Mouse (Mus musculus) hindbrain, embryonic 16.5 days (tissue): ENCODE results near the gene Foxp1. TPM values are rescaled to one million over a fixed set of nuclear protein-coding genes. Genes with fewer than 3 reads are reported as not detected.

Experiments used
- ATAC-seq: fragments of 200-750 bp; cut with Nextera tagmentation; 2 replicates; pipeline ENCODE4 v1.8.0; 2017; ENCODE audit warnings: moderate TSS enrichment, moderate library complexity
- H3K27ac ChIP-seq: fragments of 300-500 bp; sonication (generic); 2 replicates; pipeline ENCODE4 v1.5.1; 2014; ENCODE audit warnings: low read depth, mild to moderate bottlenecking, control low read depth, low read length, moderate library complexity
- H3K27me3 ChIP-seq: fragments of 300-500 bp; sonication (generic); replicated peaks from 2 replicates; pipeline ENCODE4 v1.6.1; 2014; ENCODE audit warnings: low read length; ENCODE audit not compliant: control insufficient read depth, insufficient read depth
- H3K36me3 ChIP-seq: fragments of 300-500 bp; sonication (generic); 2 replicates; pipeline ENCODE4 v1.6.1; 2014; ENCODE audit warnings: mild to moderate bottlenecking, low read length, moderate library complexity, mixed read lengths; ENCODE audit not compliant: control insufficient read depth, insufficient read depth
- H3K4me1 ChIP-seq: fragments of 300-500 bp; sonication (generic); 2 replicates; pipeline ENCODE4 v1.6.1; 2014; ENCODE audit warnings: low read depth, low read length; ENCODE audit not compliant: control insufficient read depth, insufficient read depth
- H3K4me2 ChIP-seq: fragments of 300-500 bp; sonication (generic); 2 replicates; pipeline ENCODE4 v1.6.1; 2014; ENCODE audit warnings: mild to moderate bottlenecking, low read length, control low read depth, moderate library complexity
- H3K4me3 ChIP-seq: fragments of 300-500 bp; sonication (generic); 2 replicates; pipeline ENCODE4 v1.5.1; 2014; ENCODE audit warnings: mild to moderate bottlenecking, low read length, control low read depth, moderate library complexity
- H3K9ac ChIP-seq: fragments of 300-500 bp; sonication (generic); 2 replicates; pipeline ENCODE4 v1.6.1; 2014; ENCODE audit warnings: low read depth, mild to moderate bottlenecking, control low read depth, low read length, moderate library complexity
- H3K9me3 ChIP-seq: fragments of 300-500 bp; sonication (generic); 2 replicates; pipeline ENCODE4 v1.6.1; 2014; ENCODE audit warnings: mild to moderate bottlenecking, low read length, moderate library complexity; ENCODE audit not compliant: control insufficient read depth
- WGBS: fragments of 180-500 bp; shearing (Covaris S2); extraction: QIAGEN DNeasy Blood & Tissue Kit; methylation state at CpG from one replicate; pipeline ENCODE4 v1.1.7; 2014; 5-methylcytosine and 5-hydroxymethylcytosine counted together
- polyA plus RNA-seq: library from polyadenylated mRNA; unstranded; fragments of >200 nt; fragmentation: Nextera tagmentation; extraction: Ambion mirVana; gene quantifications from 2 replicates; pipeline ENCODE4 v1.2.1, GENCODE M21; 2015

Gene Foxp1
- polyA plus RNA-seq, 1 experiment from 2014 or later = 47.8 TPM

DNA sequence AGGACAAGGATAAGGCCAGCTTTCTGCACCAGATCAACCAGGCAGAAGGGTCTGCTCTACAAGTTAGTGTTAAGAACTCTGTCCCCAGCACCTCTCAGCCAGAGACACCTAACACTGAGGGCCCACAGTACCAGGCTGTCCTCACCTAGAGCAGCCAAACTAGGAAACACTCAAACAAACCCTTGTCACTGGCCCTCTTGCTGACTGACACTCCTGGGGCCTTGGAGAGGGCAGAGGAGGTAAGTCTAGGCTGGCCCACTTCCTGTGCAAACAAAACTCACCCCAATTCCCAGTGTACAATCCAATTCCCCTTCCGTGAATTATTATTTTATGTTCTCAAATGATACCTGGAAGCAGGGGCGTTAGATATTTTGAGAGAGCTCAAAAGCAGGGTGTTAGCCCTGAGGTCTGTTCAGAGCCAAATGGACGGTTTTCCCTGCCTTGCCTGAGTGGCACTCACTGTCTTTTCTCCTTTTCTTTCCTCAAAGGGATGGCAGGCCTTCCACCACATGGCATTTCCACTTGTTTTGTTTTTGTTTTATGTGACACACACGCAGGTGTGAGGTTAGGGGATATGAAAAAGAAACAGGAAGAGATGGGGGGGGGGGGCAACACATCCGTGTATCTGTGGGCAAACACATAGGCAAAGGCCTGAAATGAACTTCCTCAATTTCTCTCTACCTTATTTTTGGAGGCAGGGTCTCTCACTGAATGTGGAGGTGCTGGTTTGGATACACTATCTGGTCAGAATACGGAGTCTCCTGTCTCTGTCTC, 219.7 kb downstream of the Foxp1 start:
- no peak overlapping the region for H3K9ac ChIP-seq
- H3K36me3 ChIP-seq = no peaks in the 10 kb centered on the region
- H3K27me3 ChIP-seq = no peaks in the 10 kb centered on the region
- H3K27ac ChIP-seq = no peak overlapping the region
- H3K4me1 ChIP-seq = no peaks in the 10 kb centered on the region
- 93% methylated on average over 6 of the region's 6 CpGs for WGBS
- ATAC-seq = no peak
- H3K4me2 ChIP-seq = no peak overlapping the region
- H3K9me3 ChIP-seq = no peaks in the 10 kb centered on the region
- no peak overlapping the region for H3K4me3 ChIP-seq

DNA sequence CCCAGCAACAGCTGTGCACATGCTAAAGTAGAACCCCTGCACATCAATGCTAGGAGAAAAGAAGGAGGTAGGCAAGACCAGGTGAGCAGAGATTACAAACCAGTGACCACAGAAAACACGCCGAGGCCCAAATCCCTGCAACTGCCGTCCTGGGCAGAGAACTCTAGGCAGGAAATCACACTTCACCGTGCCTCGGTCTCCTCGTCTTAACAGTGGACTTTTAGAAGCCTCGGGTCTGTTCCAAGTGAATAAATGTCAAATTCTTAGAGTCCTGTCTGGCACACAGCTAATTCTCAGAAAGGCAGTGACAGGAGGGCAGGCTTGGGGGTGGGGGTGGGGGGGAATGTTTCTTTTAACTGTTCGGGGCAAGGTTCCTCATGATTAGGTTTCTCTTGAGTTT, 220.6 kb downstream of the Foxp1 start:
- Histone ChIP-seq H3K36me3 (no peaks in the 10 kb centered on the region), H3K9ac (no peak overlapping the region), H3K4me3 (no peak overlapping the region), H3K4me2 (no peak overlapping the region), H3K27ac (no peak overlapping the region), H3K4me1 (no peaks in the 10 kb centered on the region), H3K27me3 (no peaks in the 10 kb centered on the region), H3K9me3 (no peaks in the 10 kb centered on the region)
- 85% methylated on average over 8 of the region's 8 CpGs for WGBS
- no peak for ATAC-seq

DNA sequence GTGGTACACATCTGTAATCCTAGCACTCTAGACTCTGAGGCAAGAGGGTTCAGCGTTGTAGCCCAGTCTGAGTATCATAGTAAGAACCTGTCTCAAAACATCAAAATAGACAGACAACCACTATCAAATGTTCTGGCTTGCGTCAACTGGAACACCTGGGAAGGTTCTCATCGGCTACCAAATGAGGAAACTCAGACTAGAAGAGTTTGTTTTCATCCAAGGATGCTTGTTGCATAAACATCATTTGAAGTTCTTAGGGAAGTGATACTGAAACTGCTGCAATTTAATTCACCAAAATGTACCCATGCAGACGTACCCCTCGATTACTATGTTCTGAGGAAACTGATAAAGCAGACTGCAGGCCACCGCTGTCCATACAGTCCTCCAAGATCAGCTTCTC, 222.3 kb downstream of the Foxp1 start:
- H3K4me1 ChIP-seq = no peaks in the 10 kb centered on the region
- 95% methylated on average over 6 of the region's 6 CpGs for WGBS
- H3K9ac ChIP-seq = no peak overlapping the region
- no peaks in the 10 kb centered on the region for H3K36me3 ChIP-seq
- H3K9me3 ChIP-seq = no peaks in the 10 kb centered on the region
- H3K27ac ChIP-seq = no peak overlapping the region
- no peak for ATAC-seq
- H3K4me3 ChIP-seq = no peak overlapping the region
- H3K27me3 ChIP-seq = no peaks in the 10 kb centered on the region
- H3K4me2 ChIP-seq = no peak overlapping the region

DNA sequence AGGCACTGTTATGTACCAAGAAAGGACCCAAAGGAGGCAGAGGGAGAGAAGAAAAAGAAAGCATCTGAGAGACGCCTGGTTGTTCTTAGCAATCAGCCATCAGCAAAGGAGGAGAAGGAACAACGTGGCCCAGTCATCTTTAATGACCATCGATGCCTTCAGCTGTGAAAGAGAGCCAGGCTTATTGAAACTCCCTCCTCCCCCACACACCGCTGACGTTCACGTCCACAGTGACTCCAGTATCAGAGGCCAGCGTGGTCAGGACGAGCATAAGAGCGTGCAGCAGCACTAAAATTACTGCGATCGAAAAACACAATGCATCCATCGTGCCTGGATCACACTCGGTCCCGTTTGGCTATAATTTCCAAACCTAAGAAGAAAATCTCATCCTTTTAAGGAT, 223.3 kb downstream of the Foxp1 start:
- H3K9ac ChIP-seq = no peak overlapping the region
- no peak overlapping the region for H3K27ac ChIP-seq
- H3K27me3 ChIP-seq = no peaks in the 10 kb centered on the region
- H3K36me3 ChIP-seq = no peaks in the 10 kb centered on the region
- H3K9me3 ChIP-seq = no peaks in the 10 kb centered on the region
- ATAC-seq = no peak
- no peak overlapping the region for H3K4me3 ChIP-seq
- H3K4me1 ChIP-seq = no peaks in the 10 kb centered on the region
- WGBS = 67% methylated on average over 14 of the region's 14 CpGs
- H3K4me2 ChIP-seq = no peak overlapping the region

DNA sequence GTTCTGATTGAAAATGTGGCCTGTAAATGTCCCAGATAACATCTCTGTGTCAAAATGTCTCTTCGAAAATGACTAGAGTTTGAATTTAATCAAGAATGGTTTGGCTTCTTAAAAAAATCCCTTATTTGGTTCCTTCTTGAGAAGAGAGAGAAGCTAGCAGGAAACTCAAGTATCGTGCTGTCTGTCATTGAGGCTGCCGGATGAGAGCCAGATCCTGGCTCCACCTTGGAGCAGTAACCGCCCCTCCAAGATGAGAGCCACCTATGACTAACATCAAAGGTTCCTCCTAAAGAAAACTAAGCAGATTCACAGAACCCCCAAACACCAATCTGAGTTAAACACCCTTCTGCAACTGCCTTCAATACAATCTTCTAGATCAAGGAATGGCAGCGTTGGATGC, 225.0 kb downstream of the Foxp1 start:
- no peak overlapping the region for H3K27ac ChIP-seq
- H3K4me3 ChIP-seq = no peak overlapping the region
- H3K4me2 ChIP-seq = no peak overlapping the region
- H3K27me3 ChIP-seq = no peaks in the 10 kb centered on the region
- WGBS = 91% methylated on average over 5 of the region's 5 CpGs
- H3K36me3 ChIP-seq = no peaks in the 10 kb centered on the region
- no peaks in the 10 kb centered on the region for H3K4me1 ChIP-seq
- H3K9ac ChIP-seq = no peak overlapping the region
- no peaks in the 10 kb centered on the region for H3K9me3 ChIP-seq
- no peak for ATAC-seq

DNA sequence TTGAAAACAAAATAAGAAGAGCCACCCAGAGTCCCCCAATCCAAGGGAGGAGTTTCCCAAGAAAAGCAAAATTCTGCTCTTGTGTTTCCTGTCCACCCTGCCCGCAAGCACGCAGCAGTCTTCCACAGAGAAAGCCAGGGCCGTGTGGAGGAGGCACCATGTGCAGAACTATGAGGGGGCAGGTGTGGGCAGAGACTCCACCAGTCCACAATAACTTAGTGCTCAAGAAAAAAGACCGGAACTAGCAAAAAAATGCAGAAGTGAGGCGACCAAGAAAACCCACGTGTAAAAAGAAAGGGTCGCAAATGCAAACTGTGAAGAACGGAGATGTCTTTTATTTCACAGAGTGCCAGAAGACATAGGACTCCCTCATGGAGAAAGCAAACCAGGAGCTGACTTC, 227.0 kb downstream of the Foxp1 start:
- Histone ChIP-seq H3K9me3 (no peaks in the 10 kb centered on the region), H3K4me2 (no peak overlapping the region), H3K27me3 (no peaks in the 10 kb centered on the region), H3K9ac (no peak overlapping the region), H3K4me3 (no peak overlapping the region), H3K4me1 (no peaks in the 10 kb centered on the region), H3K27ac (no peak overlapping the region), H3K36me3 (no peaks in the 10 kb centered on the region)
- WGBS = 81% methylated on average over 8 of the region's 8 CpGs
- ATAC-seq = no peak

DNA sequence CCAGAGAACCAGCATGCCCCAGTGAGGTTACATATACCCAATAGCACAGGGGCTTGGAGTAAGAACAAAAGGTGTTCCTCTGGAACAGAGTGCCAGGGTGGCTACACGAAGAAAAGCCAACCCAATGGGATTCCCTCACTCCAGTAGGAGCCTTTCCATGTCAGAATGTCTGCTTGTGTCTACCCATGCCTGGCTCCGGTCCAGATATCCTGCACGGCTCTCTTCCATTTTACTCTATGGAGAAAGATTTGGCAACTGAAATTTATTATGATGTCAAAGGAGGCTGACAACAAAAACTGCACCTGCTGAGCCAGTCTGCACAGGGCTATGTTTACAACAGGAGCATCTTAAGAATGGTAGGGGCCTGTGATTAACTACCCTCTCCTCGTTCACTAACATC, 233.3 kb downstream of the Foxp1 start:
- no peaks in the 10 kb centered on the region for H3K27me3 ChIP-seq
- no peak overlapping the region for H3K9ac ChIP-seq

DNA sequence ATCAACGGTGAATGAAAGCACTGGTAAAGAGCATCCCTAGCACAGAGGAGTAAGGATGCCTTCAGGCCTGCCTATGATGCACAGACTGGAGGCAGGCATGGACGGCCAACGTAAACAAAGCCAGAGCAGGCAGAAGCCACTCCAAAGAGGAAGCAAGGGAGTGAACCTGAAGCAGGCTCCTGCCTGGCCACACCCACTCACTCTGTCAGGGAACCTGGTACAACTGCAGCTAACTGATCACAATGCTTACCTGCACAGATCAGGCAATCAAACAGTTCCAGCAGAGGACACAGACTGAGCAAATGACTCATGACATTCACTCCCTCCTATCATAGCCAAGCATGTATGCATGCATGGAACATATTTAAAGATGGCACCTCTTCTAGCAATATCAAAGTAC, 237.5 kb downstream of the Foxp1 start:
- no peak overlapping the region for H3K4me3 ChIP-seq
- no peaks in the 10 kb centered on the region for H3K36me3 ChIP-seq
- H3K9me3 ChIP-seq = no peaks in the 10 kb centered on the region
- 74% methylated on average over 3 of the region's 3 CpGs for WGBS
- H3K4me1 ChIP-seq = peaks cover 6% of the 10 kb centered on the region; the same call in 1 of the 2 replicates
- H3K4me2 ChIP-seq = no peak overlapping the region
- H3K9ac ChIP-seq = no peak overlapping the region
- H3K27me3 ChIP-seq = no peaks in the 10 kb centered on the region
- H3K27ac ChIP-seq = no peak overlapping the region
- ATAC-seq = no peak

More for the DNA sequence above, 233.3 kb downstream of the Foxp1 start:
- WGBS = 50% methylated on average over 4 of the region's 4 CpGs
- Histone ChIP-seq H3K4me3 (no peak overlapping the region), H3K36me3 (no peaks in the 10 kb centered on the region), H3K27ac (no peak overlapping the region), H3K9me3 (no peaks in the 10 kb centered on the region), H3K4me1 (no peaks in the 10 kb centered on the region), H3K4me2 (no peak overlapping the region)
- no peak for ATAC-seq

DNA sequence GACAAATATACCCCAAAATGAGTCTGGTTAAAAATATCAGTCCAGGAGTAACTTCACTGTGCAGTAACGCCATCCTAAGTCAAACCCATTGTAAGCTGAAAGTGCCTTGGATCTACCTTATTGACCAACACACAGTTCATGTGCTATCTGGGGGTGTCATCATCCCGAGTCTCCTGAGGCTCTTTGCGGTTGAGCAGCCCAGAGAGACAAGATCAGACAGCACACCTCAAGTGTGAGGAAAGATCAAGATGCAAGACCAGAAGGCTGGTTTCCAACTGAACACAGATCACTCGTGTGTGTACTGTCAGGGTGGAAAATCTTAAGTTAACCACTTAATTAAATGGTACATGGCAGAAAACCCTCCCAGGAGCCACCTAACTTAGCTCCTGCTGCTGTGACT, 238.5 kb downstream of the Foxp1 start:
- 82% methylated on average over 4 of the region's 4 CpGs for WGBS
- Histone ChIP-seq H3K36me3 (no peaks in the 10 kb centered on the region), H3K9ac (no peak overlapping the region), H3K27me3 (no peaks in the 10 kb centered on the region), H3K4me1 (peaks cover 6% of the 10 kb centered on the region; the same call in 1 of the 2 replicates), H3K4me2 (no peak overlapping the region), H3K27ac (no peak overlapping the region), H3K4me3 (no peak overlapping the region), H3K9me3 (no peaks in the 10 kb centered on the region)
- ATAC-seq = no peak
